Mouse (Mus musculus) spleen, adult 2 months (tissue): Measurements from ENCODE around the gene Ikzf2. TPM values are rescaled to one million over a fixed set of nuclear protein-coding genes. Genes with fewer than 3 reads are reported as not detected.

Experiments
- DNase-seq, 2 experiments: peaks; one replicate each; pipeline versions ENCODE4 v3.0.0 to v3.0.0-alpha.2; 2012 to 2021; ENCODE audit warnings: low spot score in 2 of 2, low read depth in 1 of 2
- H3K27ac ChIP-seq: fragments of 200-500 bp; 2 replicates; pipeline ENCODE4 v1.5.1; 2012; ENCODE audit warnings: low read length, inconsistent platforms; ENCODE audit not compliant: insufficient read depth
- H3K27me3 ChIP-seq: fragments of 200-500 bp; 2 replicates; pipeline ENCODE4 v1.6.1; 2012; ENCODE audit warnings: mild to moderate bottlenecking, moderate library complexity, low read length, inconsistent platforms; ENCODE audit not compliant: control insufficient read depth, insufficient read depth
- H3K36me3 ChIP-seq: fragments of 200-500 bp; 2 replicates; pipeline ENCODE4 v1.6.1; 2012; ENCODE audit warnings: mild to moderate bottlenecking, low read length, inconsistent platforms; ENCODE audit not compliant: control insufficient read depth, insufficient read depth
- H3K4me1 ChIP-seq: fragments of 200-500 bp; 2 replicates; pipeline ENCODE4 v1.6.1; 2011; ENCODE audit warnings: inconsistent platforms; ENCODE audit not compliant: control insufficient read depth, insufficient read depth, insufficient read length
- H3K4me3 ChIP-seq: fragments of 200-500 bp; 2 replicates; pipeline ENCODE4 v1.5.1; 2011; ENCODE audit warnings: mild to moderate bottlenecking, inconsistent platforms; ENCODE audit not compliant: insufficient read depth, insufficient read length; ENCODE audit errors: extremely low read depth
- CTCF ChIP-seq: fragments of 200-500 bp; IDR thresholded peaks from 2 replicates; pipeline ENCODE4 v1.5.1; 2011; ENCODE audit warnings: mild to moderate bottlenecking, inconsistent platforms; ENCODE audit not compliant: insufficient read depth, insufficient read length, insufficient replicate concordance; ENCODE audit errors: extremely low read depth
- POLR2A ChIP-seq: fragments of 200-500 bp; IDR thresholded peaks from 2 replicates; pipeline ENCODE4 v1.6.1; 2011; ENCODE audit warnings: low read depth, low read length, inconsistent platforms
- WGBS: fragments of 180-500 bp; shearing (Covaris S2); methylation state at CpG from one replicate; pipeline ENCODE4 v1.1.7; 2018; 5-methylcytosine and 5-hydroxymethylcytosine counted together
- polyA plus RNA-seq: library from polyadenylated mRNA; depleted of rRNA; stranded (reverse); fragments of >200 nt; gene quantifications from 2 replicates; pipeline ENCODE4 v1.2.3, GENCODE M21; 2012

Ikzf2 gene
- polyA plus RNA-seq, 1 experiment: 1.3 TPM

GRCm38 (mm10) chr1:69507513-69507912, 179.5 kb downstream of the Ikzf2 start:
- no peak overlapping the region for H3K27ac ChIP-seq
- 83% methylated on average over 6 of the region's 6 CpGs for WGBS
- TF ChIP-seq CTCF (no peak), POLR2A (no peak)
- H3K36me3 ChIP-seq: no peaks in the 10 kb centered on the region
- no peak for DNase-seq
- no peaks in the 10 kb centered on the region for H3K4me1 ChIP-seq
- H3K4me3 ChIP-seq: no peak overlapping the region
- H3K27me3 ChIP-seq: no peaks in the 10 kb centered on the region

- Histone ChIP-seq H3K36me3 (no peaks in the 10 kb centered on the region), H3K4me3 (no peak overlapping the region), H3K4me1 (no peaks in the 10 kb centered on the region), H3K27me3 (no peaks in the 10 kb centered on the region), H3K27ac (no peak overlapping the region)
- DNase-seq: no peak
- WGBS: 94% methylated on average over 7 of the region's 7 CpGs
- TF ChIP-seq CTCF (no peak), POLR2A (no peak)
Measured at GRCm38 (mm10) chr1:69506615-69507159, 180.4 kb downstream of the Ikzf2 start.

- Histone ChIP-seq H3K4me3 (no peak overlapping the region), H3K27ac (no peak overlapping the region), H3K27me3 (no peaks in the 10 kb centered on the region), H3K36me3 (no peaks in the 10 kb centered on the region), H3K4me1 (no peaks in the 10 kb centered on the region)
- no peak for DNase-seq
- TF ChIP-seq POLR2A: no peak
- no peak for TF ChIP-seq CTCF
- WGBS: 93% methylated on average over 6 of the region's 6 CpGs
Measured at GRCm38 (mm10) chr1:69506011-69506410, 181.0 kb downstream of the Ikzf2 start.

GRCm38 (mm10) chr1:69500388-69500787, 186.7 kb downstream of the Ikzf2 start:
- H3K27me3 ChIP-seq: no peaks in the 10 kb centered on the region
- no peak for DNase-seq
- no peak overlapping the region for H3K27ac ChIP-seq
- TF ChIP-seq POLR2A (no peak), CTCF (no peak)
- H3K4me3 ChIP-seq: no peak overlapping the region
- WGBS: 86% methylated on average over 3 of the region's 3 CpGs
- no peaks in the 10 kb centered on the region for H3K4me1 ChIP-seq
- H3K36me3 ChIP-seq: no peaks in the 10 kb centered on the region

- 76% methylated on average over 5 of the region's 5 CpGs for WGBS
- DNase-seq: no peak
Measured at GRCm38 (mm10) chr1:69499652-69500051, 187.4 kb downstream of the Ikzf2 start.

GRCm38 (mm10) chr1:69498862-69499306, 188.2 kb downstream of the Ikzf2 start:
- Histone ChIP-seq H3K27me3 (no peaks in the 10 kb centered on the region), H3K4me3 (no peak overlapping the region), H3K27ac (no peak overlapping the region), H3K36me3 (no peaks in the 10 kb centered on the region), H3K4me1 (no peaks in the 10 kb centered on the region)
- TF ChIP-seq CTCF (no peak), POLR2A (no peak)
- no peak for DNase-seq
- 41% methylated on average over 7 of the region's 7 CpGs for WGBS

More at GRCm38 (mm10) chr1:69499652-69500051, 187.4 kb downstream of the Ikzf2 start:
- Histone ChIP-seq H3K27me3 (no peaks in the 10 kb centered on the region), H3K27ac (no peak overlapping the region), H3K36me3 (no peaks in the 10 kb centered on the region), H3K4me1 (no peaks in the 10 kb centered on the region), H3K4me3 (no peak overlapping the region)
- TF ChIP-seq POLR2A (no peak), CTCF (no peak)

GRCm38 (mm10) chr1:69496055-69496454, 191.0 kb downstream of the Ikzf2 start:
- WGBS: 11% methylated on average over 4 of the region's 4 CpGs
- DNase-seq: no peak
- H3K27me3 ChIP-seq: no peaks in the 10 kb centered on the region
- no peaks in the 10 kb centered on the region for H3K36me3 ChIP-seq
- no peaks in the 10 kb centered on the region for H3K4me1 ChIP-seq
- TF ChIP-seq POLR2A (no peak), CTCF (no peak)
- H3K4me3 ChIP-seq: no peak overlapping the region
- H3K27ac ChIP-seq: no peak overlapping the region
